Mouse (Mus musculus) heart, adult 2 months (tissue): Measurements from ENCODE around the gene Tnfrsf23. TPM values are rescaled to one million over a fixed set of nuclear protein-coding genes. Genes with fewer than 3 reads are reported as not detected.
A peak's percentile ranks its signal among the peaks of the same experiment; 100 is the strongest.
"Not testable (repeated sequence)": the region's sequence is repeated elsewhere in the genome, so short reads cannot be mapped to it uniquely, and the experiment has no call there.

ENCODE experiments used
- DNase-seq, 2 experiments: peaks; one replicate each; pipeline ENCODE4 v3.0.0; 2021
- H3K27ac ChIP-seq: fragments of 200-600 bp; 2 replicates; pipeline ENCODE4 v1.8.1; 2022
- H3K27me3 ChIP-seq: fragments of 200-500 bp; 2 replicates; pipeline ENCODE4 v1.6.1; 2012; ENCODE audit warnings: mild to moderate bottlenecking, low read length, inconsistent platforms, mixed read lengths; ENCODE audit not compliant: control insufficient read depth, insufficient read depth
- H3K36me3 ChIP-seq: fragments of 200-500 bp; 2 replicates; pipeline ENCODE4 v1.6.1; 2012; ENCODE audit warnings: low read length, inconsistent platforms; ENCODE audit not compliant: control insufficient read depth, insufficient read depth
- H3K4me1 ChIP-seq: fragments of 200-500 bp; 2 replicates; pipeline ENCODE4 v1.6.1; 2011; ENCODE audit warnings: low read length; ENCODE audit not compliant: control insufficient read depth, insufficient read depth
- H3K4me3 ChIP-seq: fragments of 200-600 bp; 2 replicates; pipeline ENCODE4 v1.8.1; 2022
- H3K79me2 ChIP-seq: fragments of 200-500 bp; replicated peaks from 2 replicates; pipeline ENCODE4 v1.6.1; 2012; ENCODE audit warnings: mild to moderate bottlenecking, inconsistent platforms, low read length, moderate library complexity, mixed read lengths; ENCODE audit not compliant: control insufficient read depth, insufficient read depth
- H3K9ac ChIP-seq: fragments of 200-500 bp; 2 replicates; pipeline ENCODE4 v1.6.1; 2012; ENCODE audit warnings: low read depth, mild to moderate bottlenecking, control low read depth, inconsistent platforms, low read length, mixed read lengths
- CTCF ChIP-seq: fragments of 200-600 bp; IDR thresholded peaks from 2 replicates; pipeline ENCODE4 v1.8.1; 2022; ENCODE audit warnings: antibody characterized with exemption, mild to moderate bottlenecking, moderate library complexity
- EP300 ChIP-seq: fragments of 200-500 bp; IDR thresholded peaks from 2 replicates; pipeline ENCODE4 v1.6.1; 2011; ENCODE audit warnings: low read depth, low read length, control low read depth; ENCODE audit not compliant: insufficient read depth
- POLR2A ChIP-seq: fragments of 200-500 bp; IDR thresholded peaks from 2 replicates; pipeline ENCODE4 v1.6.1; 2011; ENCODE audit warnings: mild to moderate bottlenecking, low read depth, low read length, control low read depth; ENCODE audit not compliant: insufficient read depth
- WGBS: fragments of 180-500 bp; shearing (Covaris S2); methylation state at CpG from one replicate; pipeline ENCODE4 v1.1.7; 2018; 5-methylcytosine and 5-hydroxymethylcytosine counted together
- intact Hi-C: fragments of 180-260 bp; cut with DNase I; formaldehyde crosslinking; loops from one replicate; pipeline ENCODE4 v1.15.1; 2025
- polyA plus RNA-seq: library from polyadenylated mRNA; depleted of rRNA; stranded (reverse); fragments of >200 nt; gene quantifications from 2 replicates; pipeline ENCODE4 v1.2.3, GENCODE M21; 2012
- total RNA-seq, 2 experiments: library from RNA; stranded (reverse); gene quantifications; 2 replicates each; pipeline ENCODE4 v1.2.3; 2021

The Tnfrsf23 gene
- total and polyA plus RNA-seq, 3 experiments = 2.4 to 5.1 (median 2.8) TPM

- Histone ChIP-seq H3K4me3 (no peak overlapping the region), H3K79me2 (no peaks in the 10 kb centered on the region), H3K27me3 (no peaks in the 10 kb centered on the region), H3K9ac (no peak overlapping the region), H3K27ac (no peak overlapping the region), H3K4me1 (no peaks in the 10 kb centered on the region), H3K36me3 (no peaks in the 10 kb centered on the region)
- TF ChIP-seq POLR2A = no peak
- TF ChIP-seq EP300 = no peak
- TF ChIP-seq CTCF = no peak
- intact Hi-C loops = loop anchor here (2.0 kb wide), 1 partner anchor 28 kb away; no protein-coding TSS in a partner anchor
- DNase-seq = no peak
Observed at GRCm38 (mm10) chr7:143666427-143667311, 19.0 kb downstream of the Tnfrsf23 start.

- Histone ChIP-seq H3K79me2 (no peaks in the 10 kb centered on the region), H3K27ac (no peak overlapping the region), H3K27me3 (no peaks in the 10 kb centered on the region), H3K4me1 (no peaks in the 10 kb centered on the region), H3K4me3 (no peak overlapping the region), H3K9ac (no peak overlapping the region), H3K36me3 (no peaks in the 10 kb centered on the region)
- DNase-seq = no peak
- TF ChIP-seq CTCF (no peak), POLR2A (no peak), EP300 (no peak)
- intact Hi-C loops = no loop called here
- WGBS = 70% methylated on average over 2 of the region's 2 CpGs
Observed at GRCm38 (mm10) chr7:143663470-143663869, 22.2 kb downstream of the Tnfrsf23 start.

- H3K4me1 ChIP-seq = no peaks in the 10 kb centered on the region
- no peaks in the 10 kb centered on the region for H3K79me2 ChIP-seq
- intact Hi-C loops = no loop called here
- H3K9ac ChIP-seq = no peak overlapping the region
- no peak overlapping the region for H3K27ac ChIP-seq
- no peak for TF ChIP-seq EP300
- no peak for TF ChIP-seq CTCF
- no peak for TF ChIP-seq POLR2A
- H3K27me3 ChIP-seq = no peaks in the 10 kb centered on the region
- no peak overlapping the region for H3K4me3 ChIP-seq
- H3K36me3 ChIP-seq = no peaks in the 10 kb centered on the region
- DNase-seq = no peak
Observed at GRCm38 (mm10) chr7:143660797-143661196, 24.9 kb downstream of the Tnfrsf23 start.

- not testable (repeated sequence) for H3K4me1 ChIP-seq, H3K9ac ChIP-seq, H3K27me3 ChIP-seq, H3K36me3 ChIP-seq, DNase-seq, H3K79me2 ChIP-seq, H3K27ac ChIP-seq
- WGBS = 49% methylated on average over 10 of the region's 10 CpGs
- H3K4me3 ChIP-seq = peak overlapping the region; percentile 53
- intact Hi-C loops = loop anchor here (1.0 kb wide), 1 partner anchor 50 kb away; the partner anchor contains the start of gene Cars
Observed at GRCm38 (mm10) chr7:143649769-143650346, 35.8 kb downstream of the Tnfrsf23 start.

GRCm38 (mm10) chr7:143649034-143649768 lies 36.5 kb downstream of the Tnfrsf23 start, which contains the start of gene Tnfrsf22:
TSS of gene Tnfrsf22 (minus strand) at chr7:143649661.
- intact Hi-C loops = loop anchor here (1.0 kb wide), 1 partner anchor 49 kb away; the partner anchor contains the start of gene Cars
- H3K4me1 ChIP-seq = no peaks in the 10 kb centered on the region
- H3K36me3 ChIP-seq = no peaks in the 10 kb centered on the region
- H3K79me2 ChIP-seq = no peaks in the 10 kb centered on the region
- H3K4me3 ChIP-seq = peak within 1 kb of the TSS; percentile 53
- H3K27me3 ChIP-seq = no peaks in the 10 kb centered on the region
- H3K9ac ChIP-seq = peak within 1 kb of the TSS; percentile 33
- 5% methylated on average over 39 of the region's 39 CpGs for WGBS
- H3K27ac ChIP-seq = peak within 1 kb of the TSS; percentile 36; the same call in 1 of the 2 replicates
- DNase-seq = peak; percentile 83 to 86
- TF ChIP-seq CTCF = no peak
- peak; percentile 37; the same call in 1 of the 2 replicates for TF ChIP-seq POLR2A

- DNase-seq, H3K27ac ChIP-seq, intact Hi-C loops, H3K4me1 ChIP-seq, H3K4me3 ChIP-seq, H3K36me3 ChIP-seq, H3K79me2 ChIP-seq, H3K9ac ChIP-seq, H3K27me3 ChIP-seq: not testable (repeated sequence)
- WGBS = 87% methylated on average over 2 of the region's 2 CpGs
Observed at GRCm38 (mm10) chr7:143643949-143644348, 41.7 kb downstream of the Tnfrsf23 start.
